Mouse (Mus musculus): ENCODE measurements around the gene Mab21l3. TPM values are rescaled to one million over a fixed set of nuclear protein-coding genes. Genes with fewer than 3 reads are reported as not detected.
A peak's percentile ranks its signal among the peaks of the same experiment; 100 is the strongest.

The Mab21l3 gene
- polyA plus RNA-seq, 1 experiment from 2014 or later, result 0.12 TPM

GRCm38 (mm10) chr3:101836532-101836931 is 12.2 kb downstream of the Mab21l3 start:
- Histone ChIP-seq H3K4me2 (replicated peaks; ENCODE audit: low read depth, low read length) (peak overlapping the region; percentile 40), H3K4me3 (ENCODE audit: low read depth, low read length) (no peak overlapping the region), H3K36me3 (ENCODE audit: insufficient read depth, low read length) (no peaks in the 10 kb centered on the region), H3K27ac (ENCODE audit: low read length) (no peak overlapping the region), H3K9ac (replicated peaks; ENCODE audit: low read depth) (no peak overlapping the region), H3K9me3 (ENCODE audit: low read length) (no peaks in the 10 kb centered on the region), H3K4me1 (ENCODE audit: insufficient read depth, low read depth, low read length) (no peaks in the 10 kb centered on the region), H3K27me3 (replicated peaks; ENCODE audit: insufficient read depth, low read length) (no peaks in the 10 kb centered on the region)
- ATAC-seq, result peak; percentile 2; the same call in 1 of the 2 replicates
- DNase-seq (ENCODE audit: low spot score), result no peak
- TF ChIP-seq EP300 (IDR thresholded peaks at IDR 0.05) (no peak), CTCF (IDR thresholded peaks at IDR 0.05) (no peak)
- WGBS, result 59% methylated on average over 5 of the region's 5 CpGs

- Histone ChIP-seq H3K36me3 (ENCODE audit: insufficient read depth, low read length) (no peaks in the 10 kb centered on the region), H3K4me3 (ENCODE audit: low read depth, low read length) (no peak overlapping the region), H3K9ac (replicated peaks; ENCODE audit: low read depth) (no peak overlapping the region), H3K4me2 (replicated peaks; ENCODE audit: low read depth, low read length) (peak overlapping the region; percentile 40), H3K27me3 (replicated peaks; ENCODE audit: insufficient read depth, low read length) (no peaks in the 10 kb centered on the region), H3K4me1 (ENCODE audit: insufficient read depth, low read depth, low read length) (no peaks in the 10 kb centered on the region), H3K27ac (ENCODE audit: low read length) (no peak overlapping the region), H3K9me3 (ENCODE audit: low read length) (no peaks in the 10 kb centered on the region)
- DNase-seq (ENCODE audit: low spot score), result peak; percentile 93
- WGBS, result 0% methylated on average over 8 of the region's 8 CpGs
- TF ChIP-seq CTCF (IDR thresholded peaks at IDR 0.05) (no peak), EP300 (IDR thresholded peaks at IDR 0.05) (no peak)
- ATAC-seq, result peak; percentile 97
Measured at GRCm38 (mm10) chr3:101836045-101836444, 12.7 kb downstream of the Mab21l3 start.

- 28% methylated on average over 10 of the region's 10 CpGs for WGBS
- Histone ChIP-seq H3K4me2 (replicated peaks; ENCODE audit: low read depth, low read length) (no peak overlapping the region), H3K9ac (replicated peaks; ENCODE audit: low read depth) (no peak overlapping the region), H3K27ac (ENCODE audit: low read length) (no peak overlapping the region), H3K4me1 (ENCODE audit: insufficient read depth, low read depth, low read length) (no peaks in the 10 kb centered on the region), H3K4me3 (ENCODE audit: low read depth, low read length) (no peak overlapping the region), H3K9me3 (ENCODE audit: low read length) (no peaks in the 10 kb centered on the region), H3K36me3 (ENCODE audit: insufficient read depth, low read length) (no peaks in the 10 kb centered on the region), H3K27me3 (replicated peaks; ENCODE audit: insufficient read depth, low read length) (no peaks in the 10 kb centered on the region)
- ATAC-seq (peak; percentile 65), DNase-seq (ENCODE audit: low spot score) (peak; percentile 83)
- no peak for TF ChIP-seq CTCF (IDR thresholded peaks at IDR 0.05)
- TF ChIP-seq EP300 (IDR thresholded peaks at IDR 0.05), result peak; percentile 49; the same call in 1 of the 2 replicates
Measured at GRCm38 (mm10) chr3:101831189-101831858, 17.4 kb downstream of the Mab21l3 start.

- no peak overlapping the region for H3K4me2 ChIP-seq (replicated peaks; ENCODE audit: low read depth, low read length)
- no peak for ATAC-seq
- no peak overlapping the region for H3K9ac ChIP-seq (replicated peaks; ENCODE audit: low read depth)
- no peaks in the 10 kb centered on the region for H3K36me3 ChIP-seq (ENCODE audit: insufficient read depth, low read length)
- H3K9me3 ChIP-seq (ENCODE audit: low read length), result no peaks in the 10 kb centered on the region
- H3K4me3 ChIP-seq (ENCODE audit: low read depth, low read length), result no peak overlapping the region
- no peaks in the 10 kb centered on the region for H3K27me3 ChIP-seq (replicated peaks; ENCODE audit: insufficient read depth, low read length)
- 70% methylated on average over 10 of the region's 10 CpGs for WGBS
- TF ChIP-seq CTCF (IDR thresholded peaks at IDR 0.05) (no peak), EP300 (IDR thresholded peaks at IDR 0.05) (no peak)
- H3K4me1 ChIP-seq (ENCODE audit: insufficient read depth, low read depth, low read length), result no peaks in the 10 kb centered on the region
- DNase-seq (ENCODE audit: low spot score), result no peak
- H3K27ac ChIP-seq (ENCODE audit: low read length), result no peak overlapping the region
Measured at GRCm38 (mm10) chr3:101829881-101830616, 18.7 kb downstream of the Mab21l3 start.

- ATAC-seq (peak; percentile 32), DNase-seq (ENCODE audit: low spot score) (no peak)
- Histone ChIP-seq H3K4me2 (replicated peaks; ENCODE audit: low read depth, low read length) (no peak overlapping the region), H3K9me3 (ENCODE audit: low read length) (no peaks in the 10 kb centered on the region), H3K4me1 (ENCODE audit: insufficient read depth, low read depth, low read length) (no peaks in the 10 kb centered on the region), H3K27me3 (replicated peaks; ENCODE audit: insufficient read depth, low read length) (no peaks in the 10 kb centered on the region), H3K9ac (replicated peaks; ENCODE audit: low read depth) (no peak overlapping the region), H3K4me3 (ENCODE audit: low read depth, low read length) (no peak overlapping the region), H3K36me3 (ENCODE audit: insufficient read depth, low read length) (no peaks in the 10 kb centered on the region), H3K27ac (ENCODE audit: low read length) (no peak overlapping the region)
- TF ChIP-seq EP300 (IDR thresholded peaks at IDR 0.05), result no peak
- WGBS, result 43% methylated on average over 3 of the region's 3 CpGs
Measured at GRCm38 (mm10) chr3:101828595-101828994, 20.2 kb downstream of the Mab21l3 start.

- H3K9me3 ChIP-seq (ENCODE audit: low read length), result no peaks in the 10 kb centered on the region
- TF ChIP-seq CTCF (IDR thresholded peaks at IDR 0.05) (no peak), EP300 (IDR thresholded peaks at IDR 0.05) (no peak)
- H3K27me3 ChIP-seq (replicated peaks; ENCODE audit: insufficient read depth, low read length), result no peaks in the 10 kb centered on the region
- WGBS, result 84% methylated on average over 6 of the region's 6 CpGs
- H3K27ac ChIP-seq (ENCODE audit: low read length), result no peak overlapping the region
- no peak overlapping the region for H3K4me2 ChIP-seq (replicated peaks; ENCODE audit: low read depth, low read length)
- no peaks in the 10 kb centered on the region for H3K36me3 ChIP-seq (ENCODE audit: insufficient read depth, low read length)
- no peak overlapping the region for H3K9ac ChIP-seq (replicated peaks; ENCODE audit: low read depth)
- no peak for DNase-seq (ENCODE audit: low spot score)
- H3K4me1 ChIP-seq (ENCODE audit: insufficient read depth, low read depth, low read length), result no peaks in the 10 kb centered on the region
- H3K4me3 ChIP-seq (ENCODE audit: low read depth, low read length), result no peak overlapping the region
- ATAC-seq, result no peak
Measured at GRCm38 (mm10) chr3:101827220-101827715, 21.5 kb downstream of the Mab21l3 start.

All from lung, postnatal 0 days (tissue).